Mouse (Mus musculus) lung, postnatal 10 days (tissue): ENCODE data around the gene Snx30.
A peak's percentile ranks its signal among the peaks of the same experiment; 100 is the strongest.

Experiments
- DNase-seq: peaks from one replicate; pipeline ENCODE4 v3.0.0; 2021

Snx30 gene

DNA sequence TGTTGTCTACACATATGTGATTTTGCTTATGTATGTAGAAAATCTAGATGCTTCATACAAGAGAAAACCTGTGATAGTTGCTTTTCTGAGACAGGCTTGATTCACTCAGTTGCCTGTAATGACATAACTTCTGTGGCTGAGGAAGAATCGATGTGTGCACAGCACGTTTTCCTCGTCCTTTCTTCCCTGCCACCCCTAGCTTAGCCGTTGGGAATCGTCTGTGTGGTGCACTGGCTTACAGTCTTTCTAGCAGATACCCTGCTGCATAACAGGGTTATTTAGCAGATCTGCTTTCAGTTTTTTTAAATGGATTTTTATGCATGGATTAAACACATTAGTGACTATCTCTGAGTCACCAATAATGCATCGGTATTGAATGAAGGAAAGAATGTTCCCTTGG lies 70.9 kb downstream of the Snx30 start:
- no peak for DNase-seq

DNA sequence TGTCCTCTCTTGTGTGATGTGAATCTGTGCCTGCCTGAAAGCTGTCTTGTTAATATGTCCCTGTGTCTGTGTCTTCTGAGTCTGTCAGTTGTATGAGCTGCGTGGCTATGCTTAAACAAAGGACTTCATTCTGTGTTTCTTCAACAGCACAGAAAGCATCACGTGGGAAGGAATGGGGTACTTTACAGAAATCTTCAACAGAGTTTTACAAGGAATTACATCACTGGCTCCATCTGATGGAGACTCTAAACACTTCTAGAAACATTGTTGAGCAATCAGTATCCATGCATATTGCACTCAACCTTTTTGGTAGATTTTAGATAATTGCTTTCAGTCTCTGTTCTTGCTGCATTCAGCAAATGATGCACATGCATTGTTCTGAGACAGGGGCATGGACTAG lies 71.4 kb downstream of the Snx30 start:
- no peak for DNase-seq

GRCm38 (mm10) chr4:59878595-59878994 lies 73.0 kb downstream of the Snx30 start:
- no peak for DNase-seq

- no peak for DNase-seq
Observed at GRCm38 (mm10) chr4:59879444-59879843, 73.8 kb downstream of the Snx30 start.

- no peak for DNase-seq
Observed at GRCm38 (mm10) chr4:59880725-59881124, 75.1 kb downstream of the Snx30 start.

DNA sequence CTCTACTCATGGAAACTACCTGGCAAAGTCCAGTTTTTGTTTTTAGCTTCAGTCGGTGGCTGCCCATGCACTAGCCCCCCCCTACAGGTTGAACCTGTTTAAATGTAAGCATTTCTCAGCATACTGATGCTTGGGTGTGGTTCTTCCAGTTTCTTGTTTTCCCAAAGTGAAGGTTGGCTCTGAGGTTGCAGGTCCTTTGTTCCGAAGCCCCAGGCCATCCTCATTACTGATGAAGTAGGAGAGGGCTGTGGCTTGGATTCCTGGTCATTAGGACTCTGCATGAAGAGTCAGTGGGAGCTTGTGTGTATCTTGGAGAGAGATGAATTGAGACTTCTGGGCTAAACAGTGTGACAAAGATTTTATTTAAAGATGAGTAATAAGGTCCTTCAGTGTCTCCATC lies 75.6 kb downstream of the Snx30 start:
- no peak for DNase-seq

DNA sequence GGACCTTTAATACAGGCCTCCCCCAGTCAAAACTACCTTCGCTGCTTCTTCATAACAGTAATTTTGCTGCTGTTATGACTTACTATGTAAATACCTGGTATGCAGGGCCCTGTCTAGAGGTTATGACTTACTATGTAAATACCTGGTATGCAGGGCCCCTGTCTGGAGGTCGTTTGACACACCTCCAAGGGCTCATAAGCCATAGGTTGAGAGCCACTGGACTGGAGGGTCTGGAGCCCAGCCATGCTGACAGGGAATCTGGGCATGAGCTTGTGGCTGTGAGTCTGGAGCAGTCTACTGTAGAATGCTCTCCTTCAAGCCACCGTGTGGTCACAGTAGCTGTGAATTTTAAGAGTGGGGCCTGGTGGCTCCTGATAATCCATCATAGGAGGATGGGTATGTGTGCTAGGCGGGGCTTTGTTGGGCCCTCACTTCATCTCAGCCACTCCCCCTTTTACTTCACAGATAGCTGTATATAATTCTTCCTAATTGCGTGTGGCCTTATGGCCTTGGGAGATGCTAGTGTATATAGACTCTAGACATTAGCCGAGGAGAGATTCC lies 78.6 kb downstream of the Snx30 start:
- DNase-seq = no peak

GRCm38 (mm10) chr4:59886281-59886680 lies 80.6 kb downstream of the Snx30 start:
- no peak for DNase-seq

DNA sequence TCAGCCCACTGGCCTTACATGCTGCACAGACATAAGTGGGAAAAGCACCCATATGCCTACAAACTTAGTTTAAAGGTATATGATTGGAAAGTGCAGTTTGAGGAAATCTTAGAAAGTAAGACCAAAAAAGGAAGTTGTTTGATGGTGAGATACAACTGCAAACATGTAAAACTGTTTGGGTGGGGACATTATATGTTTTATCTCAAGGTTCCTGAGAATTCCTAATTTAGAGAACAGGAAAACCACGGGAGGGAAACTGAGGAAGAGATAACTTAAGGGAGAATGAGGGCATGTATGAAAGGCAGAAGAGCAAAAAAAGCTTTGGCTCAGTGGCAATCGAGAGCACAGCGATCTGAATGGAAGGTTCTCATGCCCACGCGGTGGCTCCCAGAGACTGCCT lies 81.4 kb downstream of the Snx30 start:
- no peak for DNase-seq

GRCm38 (mm10) chr4:59888014-59888413 lies 82.4 kb downstream of the Snx30 start:
- no peak for DNase-seq

DNA sequence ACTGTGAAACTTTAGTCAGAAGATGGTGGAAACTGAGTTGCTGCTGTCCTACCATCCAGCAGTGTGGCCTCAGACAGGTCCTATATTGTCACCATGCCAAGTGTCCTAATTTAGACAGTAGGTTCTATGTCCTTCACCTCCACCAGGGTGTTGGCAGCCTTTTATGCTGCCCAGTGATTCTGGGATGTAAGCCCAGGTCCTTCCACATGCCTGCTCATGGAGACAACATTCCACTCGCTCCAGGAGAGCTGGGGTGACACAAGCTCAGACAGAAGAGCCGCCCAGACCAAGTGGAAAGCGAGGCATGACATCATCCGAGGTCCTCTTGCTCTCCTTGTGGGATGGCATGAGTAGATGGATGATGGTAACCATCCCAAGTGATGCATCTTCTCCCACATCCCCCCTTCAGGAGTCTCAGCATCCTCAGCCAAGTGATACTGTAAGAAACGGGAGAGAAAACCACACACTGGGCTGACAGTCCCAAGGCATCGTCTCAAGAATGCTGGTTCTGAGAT lies 84.5 kb downstream of the Snx30 start:
- DNase-seq = no peak

DNA sequence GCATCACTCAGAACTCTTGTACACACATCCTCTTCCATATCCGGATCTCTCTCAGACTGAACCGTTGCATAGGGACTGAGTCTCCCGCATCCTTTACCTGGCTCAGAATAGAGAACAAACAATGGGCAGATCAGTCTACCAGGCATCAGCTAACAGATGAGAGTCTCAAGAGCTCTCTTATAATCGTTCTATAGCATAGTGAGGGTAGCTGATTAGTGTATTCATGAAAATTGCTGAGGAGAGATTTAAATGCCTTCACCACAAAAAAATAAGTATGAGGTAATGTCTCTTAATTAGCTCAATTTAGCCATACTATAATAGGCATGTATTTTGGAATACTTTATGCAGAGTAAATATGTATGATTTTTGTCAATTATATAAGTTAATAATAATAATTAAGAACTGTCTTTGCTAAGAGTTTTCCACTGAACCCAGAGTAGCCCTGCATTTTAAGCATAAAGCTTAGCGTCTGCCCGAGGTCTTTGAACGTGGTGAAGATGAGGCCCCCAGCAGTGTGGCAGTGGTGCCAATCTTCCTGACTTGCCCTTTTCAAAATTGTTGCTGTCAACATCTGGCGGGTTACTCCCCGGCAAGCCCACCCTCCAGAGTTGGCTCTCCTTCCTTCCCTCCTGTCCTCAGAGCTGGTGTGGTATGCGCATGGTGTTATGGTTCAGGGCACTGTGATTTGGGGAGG lies 86.2 kb downstream of the Snx30 start:
- DNase-seq = no peak

GRCm38 (mm10) chr4:59892731-59893130 lies 87.1 kb downstream of the Snx30 start:
- no peak for DNase-seq

DNA sequence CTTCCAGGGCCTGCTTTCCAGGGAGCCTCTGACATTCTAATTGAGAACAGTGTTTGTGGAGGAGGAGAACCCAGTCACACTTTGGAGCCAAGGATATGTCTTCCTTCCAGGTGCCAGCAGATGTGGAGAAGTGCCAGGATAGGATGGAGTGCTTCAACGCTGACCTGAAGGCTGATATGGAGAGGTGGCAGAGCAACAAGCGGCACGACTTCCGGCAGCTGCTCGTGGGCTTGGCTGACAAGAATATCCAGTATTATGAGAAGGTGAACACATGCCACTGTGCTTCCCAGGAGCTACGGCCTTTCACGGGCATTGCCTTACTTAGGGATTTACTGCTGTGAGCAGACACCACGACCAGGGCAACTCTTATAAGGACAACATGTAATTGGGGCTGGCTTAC lies 88.8 kb downstream of the Snx30 start:
- no peak for DNase-seq

DNA sequence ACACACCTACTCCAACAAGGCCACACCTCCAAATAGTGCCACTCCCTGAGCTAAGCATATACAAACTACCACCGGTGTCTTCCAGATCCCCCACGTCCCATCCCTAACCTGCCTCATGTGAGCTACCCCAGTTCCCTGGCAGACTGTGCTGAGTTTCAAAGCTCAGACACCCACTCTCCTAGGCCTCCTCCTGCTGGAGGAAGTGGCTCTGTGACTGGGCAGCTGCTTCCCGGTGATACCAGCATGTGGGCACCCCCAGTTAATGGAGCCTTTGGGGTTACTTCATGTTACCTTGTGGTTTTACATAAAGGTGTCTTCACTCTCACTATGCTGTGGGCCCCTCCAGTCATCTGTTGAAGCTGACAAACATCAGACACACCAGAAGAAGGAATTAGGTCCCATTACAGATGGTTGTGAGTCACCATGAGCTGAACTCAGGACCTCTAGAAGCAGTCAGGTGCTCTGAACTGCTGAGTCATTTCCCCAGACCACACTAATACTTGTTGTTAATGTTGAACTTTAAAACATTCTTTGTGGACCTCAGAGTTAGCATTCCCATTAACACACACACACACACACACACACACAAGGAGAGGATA lies 89.4 kb downstream of the Snx30 start:
- DNase-seq = no peak

GRCm38 (mm10) chr4:59896000-59896399 lies 90.4 kb downstream of the Snx30 start:
- no peak for DNase-seq

DNA sequence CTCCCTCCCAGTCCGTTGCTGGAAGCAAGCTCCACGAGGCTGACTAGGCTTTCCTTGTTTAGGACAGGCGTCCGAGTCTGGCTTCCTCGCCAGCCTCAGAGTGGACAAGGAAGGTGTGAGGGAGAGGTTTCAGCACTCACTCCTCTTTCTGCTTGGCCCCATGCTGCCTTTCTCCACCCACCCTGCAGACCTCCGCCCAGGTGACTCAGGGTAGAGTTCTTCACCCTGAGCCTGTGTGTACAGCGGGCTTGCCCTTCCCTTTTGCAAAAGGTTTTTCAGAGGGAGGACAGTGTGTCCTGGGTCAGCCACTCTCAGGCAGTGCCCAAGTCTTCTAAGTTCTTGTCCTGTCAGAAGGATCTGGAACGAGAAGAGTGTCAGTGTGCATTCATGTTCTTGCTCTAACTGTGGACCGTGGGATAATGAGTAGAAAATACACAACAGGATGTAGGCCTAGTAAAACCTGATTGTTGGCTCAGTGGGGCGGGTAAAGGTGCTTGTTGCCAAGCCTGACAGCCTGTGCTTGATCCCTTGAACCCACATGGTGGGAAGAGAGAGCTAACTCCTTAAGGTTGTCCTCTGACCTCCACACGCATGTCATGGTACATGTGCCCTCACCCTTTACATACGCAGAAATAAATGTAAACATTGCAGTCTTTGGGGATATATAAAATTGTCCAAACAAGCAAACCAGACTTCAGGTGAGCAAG lies 92.3 kb downstream of the Snx30 start:
- no peak for DNase-seq

DNA sequence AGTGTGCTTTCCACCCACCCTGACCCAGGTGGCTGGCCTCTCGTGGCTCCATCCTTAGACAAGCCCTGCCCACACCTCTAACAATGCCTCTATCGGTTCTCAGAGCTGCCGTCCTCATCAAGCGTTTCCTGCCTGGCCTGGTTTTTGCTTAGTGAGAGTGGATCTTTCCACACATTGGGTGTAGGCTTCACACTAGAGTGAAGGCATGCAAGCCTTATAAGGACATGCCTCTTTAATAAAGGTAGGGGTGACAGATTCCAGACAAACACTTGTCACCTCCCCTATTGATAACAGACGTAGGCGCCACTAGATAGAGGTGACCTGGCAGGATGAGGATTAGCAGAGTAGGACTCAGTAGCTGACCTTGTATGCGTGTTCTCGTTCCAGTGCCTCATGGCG lies 92.9 kb downstream of the Snx30 start:
- no peak for DNase-seq

GRCm38 (mm10) chr4:59901810-59902209 lies 96.2 kb downstream of the Snx30 start:
- peak; percentile 30 for DNase-seq

- DNase-seq = peak; percentile 17
Observed at GRCm38 (mm10) chr4:59902547-59902946, 96.9 kb downstream of the Snx30 start.

GRCm38 (mm10) chr4:59907092-59907491 lies 101.5 kb downstream of the Snx30 start:
- DNase-seq = no peak

DNA sequence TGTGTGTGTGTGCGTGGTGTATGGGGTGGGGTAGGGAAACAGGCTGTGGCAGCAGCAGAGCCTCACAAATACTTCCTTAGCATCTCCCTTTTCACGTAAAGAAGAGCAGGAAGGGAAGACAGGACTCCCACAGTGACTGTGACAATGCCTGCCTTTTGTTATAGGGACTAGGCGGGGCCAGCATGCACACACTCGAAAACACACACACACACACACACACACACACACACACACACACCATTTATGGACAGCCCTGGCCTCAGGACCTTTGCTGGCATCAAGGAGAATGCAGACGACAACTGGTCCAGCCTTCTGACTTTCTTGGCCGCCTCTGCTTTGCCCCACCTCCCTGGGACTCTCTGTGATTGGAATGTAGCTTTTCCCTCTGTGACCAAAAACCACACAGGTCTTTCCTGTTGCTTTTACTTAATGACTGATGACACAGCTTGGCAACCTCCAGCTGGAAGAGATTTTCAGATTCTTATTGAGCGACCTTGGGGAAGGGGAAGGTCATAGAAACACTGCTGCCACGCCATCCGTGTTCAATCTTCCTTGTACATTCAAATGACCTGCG lies 102.1 kb downstream of the Snx30 start:
- DNase-seq = peak; percentile 24

- no peak for DNase-seq
Observed at GRCm38 (mm10) chr4:59908785-59909184, 103.1 kb downstream of the Snx30 start.
